Mouse (Mus musculus) C2C12 (cell line): Measurements from ENCODE around the gene Slc16a6.

Experiments
- CEBPB ChIP-seq: IDR thresholded peaks from one replicate; pipeline ENCODE4 v1.6.1; 2011; ENCODE audit warnings: low read depth, mild to moderate bottlenecking, control low read depth, moderate library complexity
- CTCF ChIP-seq: IDR thresholded peaks from one replicate; pipeline ENCODE4 v1.5.1; 2011; ENCODE audit not compliant: control insufficient read depth, insufficient read depth, insufficient read length
- FOSL1 ChIP-seq: IDR thresholded peaks from one replicate; pipeline ENCODE4 v1.8.0; 2011; ENCODE audit warnings: mild to moderate bottlenecking, low read length; ENCODE audit not compliant: poor library complexity, insufficient read depth, severe bottlenecking
- MAX ChIP-seq: IDR thresholded peaks from one replicate; pipeline ENCODE4 v1.6.1; 2011; ENCODE audit warnings: mild to moderate bottlenecking, control low read depth
- MYOG ChIP-seq: IDR thresholded peaks from one replicate; pipeline ENCODE4 v1.6.1; 2011; ENCODE audit not compliant: control insufficient read depth, insufficient read length; ENCODE audit errors: extremely low read depth
- USF1 ChIP-seq: IDR thresholded peaks from one replicate; pipeline ENCODE4 v1.6.1; 2011; ENCODE audit warnings: low read depth, mild to moderate bottlenecking, control low read depth, moderate library complexity

DNA sequence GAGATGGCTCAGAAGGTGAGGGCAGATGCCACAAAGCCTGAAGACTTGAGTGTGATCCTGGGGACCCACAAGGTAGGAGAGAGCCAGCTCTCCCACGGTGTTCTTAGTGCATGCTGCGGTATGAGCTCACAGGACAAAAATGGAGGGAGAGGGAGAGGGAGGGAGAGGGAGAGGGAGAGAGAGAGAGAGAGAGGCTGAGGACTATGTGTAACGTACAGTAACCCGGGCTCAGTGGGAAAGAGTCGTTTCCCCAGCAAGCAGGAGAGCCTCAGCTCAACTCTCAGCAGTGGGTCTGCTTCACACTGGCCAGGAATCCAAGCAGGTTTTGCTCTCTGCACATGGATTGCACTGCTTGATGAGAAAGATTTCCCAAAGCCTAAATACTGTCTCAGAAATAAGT, 34.2 kb downstream of the Slc16a6 start:
- TF ChIP-seq CTCF (no peak), FOSL1 (no peak), MAX (no peak), USF1 (no peak), MYOG (no peak), CEBPB (no peak)
